Mouse (Mus musculus) kidney, embryonic 14.5 days (tissue): ENCODE measurements around the gene Rab5if. TPM values are rescaled to one million over a fixed set of nuclear protein-coding genes. Genes with fewer than 3 reads are reported as not detected.
"Not testable (repeated sequence)": the region's sequence is repeated elsewhere in the genome, so short reads cannot be mapped to it uniquely, and the experiment has no call there.

Experiments
- ATAC-seq: fragments of 200-750 bp; cut with Nextera tagmentation; 2 replicates; pipeline ENCODE4 v1.8.0; 2017; ENCODE audit warnings: moderate number of reproducible peaks, mild to moderate bottlenecking, moderate TSS enrichment, moderate library complexity; ENCODE audit not compliant: low FRiP score, low TSS enrichment
- H3K27ac ChIP-seq: fragments of 300-500 bp; sonication (generic); 2 replicates; pipeline ENCODE4 v1.5.1; 2014; ENCODE audit warnings: low read depth, mild to moderate bottlenecking, low read length, moderate library complexity, mixed read lengths
- H3K27me3 ChIP-seq: fragments of 300-500 bp; sonication (generic); 2 replicates; pipeline ENCODE4 v1.6.1; 2014; ENCODE audit warnings: mild to moderate bottlenecking, low read length; ENCODE audit not compliant: control insufficient read depth, insufficient read depth
- H3K36me3 ChIP-seq: fragments of 300-500 bp; sonication (generic); 2 replicates; pipeline ENCODE4 v1.6.1; 2014; ENCODE audit warnings: low read length, mixed read lengths; ENCODE audit not compliant: control insufficient read depth, insufficient read depth
- H3K4me1 ChIP-seq: fragments of 300-500 bp; sonication (generic); 2 replicates; pipeline ENCODE4 v1.6.1; 2014; ENCODE audit warnings: low read length, mixed read lengths; ENCODE audit not compliant: control insufficient read depth, insufficient read depth
- H3K4me2 ChIP-seq: fragments of 300-500 bp; sonication (generic); replicated peaks from 2 replicates; pipeline ENCODE4 v1.6.1; 2014; ENCODE audit warnings: low read depth, mild to moderate bottlenecking, low read length
- H3K4me3 ChIP-seq: fragments of 300-500 bp; sonication (generic); 2 replicates; pipeline ENCODE4 v1.5.1; 2014; ENCODE audit warnings: mild to moderate bottlenecking, low read length
- H3K9ac ChIP-seq: fragments of 300-500 bp; sonication (generic); 2 replicates; pipeline ENCODE4 v1.6.1; 2014; ENCODE audit warnings: low read depth, mild to moderate bottlenecking, low read length, moderate library complexity
- H3K9me3 ChIP-seq: fragments of 300-500 bp; sonication (generic); 2 replicates; pipeline ENCODE4 v1.6.1; 2016; ENCODE audit warnings: low read length; ENCODE audit not compliant: control insufficient read depth
- WGBS: fragments of 180-500 bp; shearing (Covaris S2); extraction: QIAGEN DNeasy Blood & Tissue Kit; methylation state at CpG from one replicate; pipeline ENCODE4 v1.1.7; 2014; 5-methylcytosine and 5-hydroxymethylcytosine counted together
- polyA plus RNA-seq: library from polyadenylated mRNA; unstranded; fragments of >200 nt; fragmentation: Nextera tagmentation; extraction: Ambion mirVana; gene quantifications from 2 replicates; pipeline ENCODE4 v1.2.1, GENCODE M21; 2014

Gene Rab5if
- polyA plus RNA-seq, 1 experiment from 2014 or later, result 199 TPM

DNA sequence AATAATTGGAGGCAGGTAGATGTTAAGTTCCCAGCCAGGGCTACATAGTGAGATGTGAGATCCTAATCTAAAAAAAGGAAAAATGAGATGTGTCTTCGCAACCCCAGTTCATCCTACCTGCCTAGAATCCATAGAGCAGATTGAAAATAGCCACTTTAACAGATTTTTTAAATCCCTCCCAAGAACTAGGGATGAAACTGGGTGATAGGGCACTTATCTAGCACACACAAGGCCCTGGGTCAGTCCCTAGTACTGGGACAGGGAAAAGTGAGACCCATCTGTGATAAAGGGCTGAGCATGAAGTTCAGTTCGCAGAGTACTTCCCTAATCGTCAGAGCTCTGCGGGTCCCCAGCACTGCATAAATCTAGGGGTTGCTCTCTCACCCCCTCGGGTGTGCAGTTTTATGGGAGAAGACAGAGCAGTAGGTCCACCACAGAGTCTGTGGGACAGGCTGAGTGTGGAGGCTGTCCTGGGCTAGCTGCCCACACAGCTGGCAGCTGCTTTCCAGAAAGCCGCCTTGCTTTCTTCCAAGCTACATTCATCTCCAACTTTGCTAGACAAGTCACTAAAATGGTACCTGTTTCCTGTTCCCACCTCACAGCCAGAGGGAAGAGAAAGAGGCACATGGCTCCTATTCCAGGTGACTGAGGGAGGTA lies 14.3 kb upstream of the Rab5if start:
- H3K9me3 ChIP-seq, result no peaks in the 10 kb centered on the region
- no peak overlapping the region for H3K4me2 ChIP-seq
- H3K4me1 ChIP-seq, result peaks cover 16% of the 10 kb centered on the region
- no peaks in the 10 kb centered on the region for H3K27me3 ChIP-seq
- H3K4me3 ChIP-seq, result no peak overlapping the region
- H3K27ac ChIP-seq, result no peak overlapping the region
- 88% methylated on average over 6 of the region's 6 CpGs for WGBS
- no peak for ATAC-seq
- no peak overlapping the region; the same call in 1 of the 2 replicates for H3K9ac ChIP-seq
- H3K36me3 ChIP-seq, result peaks cover 83% of the 10 kb centered on the region

DNA sequence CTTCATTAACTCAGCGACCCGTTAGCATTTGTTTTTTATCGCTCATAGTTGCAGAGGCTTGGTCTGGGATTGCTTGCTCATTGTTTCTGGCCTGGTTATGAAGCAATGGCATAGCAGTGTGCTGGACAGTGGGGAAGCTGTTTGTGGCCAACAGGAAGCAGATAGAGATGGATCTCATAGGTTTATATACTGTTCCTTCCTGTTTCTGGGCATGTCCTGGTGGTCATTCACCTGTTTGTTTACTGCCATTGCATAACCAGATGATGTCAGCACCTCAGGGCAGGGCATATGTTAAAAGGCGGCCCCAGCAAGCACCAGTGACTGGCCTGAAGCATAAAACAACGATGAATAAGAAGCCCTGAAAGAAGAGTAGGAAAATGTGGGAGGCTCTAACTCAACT lies 12.4 kb upstream of the Rab5if start:
- peaks cover 74% of the 10 kb centered on the region for H3K36me3 ChIP-seq
- 86% methylated on average over 5 of the region's 5 CpGs for WGBS
- H3K4me2 ChIP-seq, result no peak overlapping the region
- no peak overlapping the region for H3K9ac ChIP-seq
- H3K4me3 ChIP-seq, result no peak overlapping the region
- H3K4me1 ChIP-seq, result peaks cover under 1% of the 10 kb centered on the region; the same call in 1 of the 2 replicates
- no peak overlapping the region for H3K27ac ChIP-seq
- no peaks in the 10 kb centered on the region for H3K27me3 ChIP-seq
- ATAC-seq, result no peak
- no peaks in the 10 kb centered on the region for H3K9me3 ChIP-seq

DNA sequence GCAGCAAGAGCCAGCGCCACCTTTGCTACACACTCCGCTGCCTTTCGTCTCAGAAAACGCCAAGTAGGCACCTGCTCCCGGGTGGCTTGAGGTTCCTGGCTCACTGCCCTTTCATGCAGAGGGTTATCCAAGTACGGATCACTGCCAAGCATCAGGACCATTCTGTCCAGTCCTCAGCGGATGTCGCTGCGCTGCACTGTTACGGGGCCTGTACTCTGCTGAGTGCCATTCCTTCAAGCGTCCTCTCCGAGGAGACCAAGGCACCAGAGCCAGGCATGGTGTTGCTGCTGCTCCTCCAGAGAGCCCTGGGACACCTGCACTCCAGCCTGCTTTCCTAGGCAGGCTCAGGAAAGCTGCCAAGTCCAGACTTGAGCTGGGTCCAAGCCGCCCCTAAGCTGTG lies 9.3 kb upstream of the Rab5if start:
- H3K9ac ChIP-seq, H3K27me3 ChIP-seq, H3K4me1 ChIP-seq, H3K4me3 ChIP-seq, H3K9me3 ChIP-seq, ATAC-seq, H3K27ac ChIP-seq, H3K4me2 ChIP-seq: not testable (repeated sequence)
- 88% methylated on average over 8 of the region's 13 CpGs for WGBS
- peaks cover 66% of the 10 kb centered on the region for H3K36me3 ChIP-seq

DNA sequence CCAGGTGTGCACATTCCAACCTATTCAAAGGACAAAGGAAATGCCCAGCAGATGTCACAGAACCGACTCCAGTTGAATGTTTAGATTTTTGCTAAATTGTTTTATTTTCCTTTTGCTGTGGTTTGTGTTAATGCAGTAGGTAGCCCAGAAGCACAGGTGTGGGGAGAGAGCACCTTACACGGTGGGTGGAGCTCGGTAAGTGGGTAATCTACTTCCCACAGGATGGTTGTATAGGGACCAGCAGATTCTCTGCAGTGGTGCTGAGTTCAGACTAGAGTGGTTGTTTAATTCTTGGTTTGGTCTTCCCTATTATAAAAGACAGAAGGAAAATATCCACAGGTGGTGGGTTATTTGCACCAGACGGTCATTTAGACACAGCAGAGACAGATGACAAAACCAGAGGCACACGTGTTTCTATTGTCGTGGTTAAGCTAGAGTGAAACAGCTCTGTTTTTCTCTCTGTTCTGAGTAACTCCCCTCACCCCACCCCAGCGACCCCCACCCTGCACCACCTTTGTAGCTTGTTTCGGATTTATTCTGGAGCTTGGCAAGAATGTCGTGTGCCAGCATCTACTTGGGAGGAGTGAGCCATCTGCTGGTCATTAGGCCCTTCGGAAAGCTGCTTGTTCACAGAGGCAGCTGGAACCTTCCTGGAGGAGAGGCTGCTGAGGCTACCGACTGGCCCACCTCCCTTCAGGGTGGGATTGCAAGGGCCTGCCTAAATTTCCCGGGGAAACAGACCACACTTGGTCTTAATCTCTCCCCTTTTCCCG lies 8.7 kb upstream of the Rab5if start:
- H3K27me3 ChIP-seq, H3K4me2 ChIP-seq, H3K9ac ChIP-seq, H3K4me3 ChIP-seq, ATAC-seq, H3K27ac ChIP-seq, H3K4me1 ChIP-seq, H3K9me3 ChIP-seq: not testable (repeated sequence)
- 59% methylated on average over 13 of the region's 13 CpGs for WGBS
- H3K36me3 ChIP-seq, result peaks cover 61% of the 10 kb centered on the region

DNA sequence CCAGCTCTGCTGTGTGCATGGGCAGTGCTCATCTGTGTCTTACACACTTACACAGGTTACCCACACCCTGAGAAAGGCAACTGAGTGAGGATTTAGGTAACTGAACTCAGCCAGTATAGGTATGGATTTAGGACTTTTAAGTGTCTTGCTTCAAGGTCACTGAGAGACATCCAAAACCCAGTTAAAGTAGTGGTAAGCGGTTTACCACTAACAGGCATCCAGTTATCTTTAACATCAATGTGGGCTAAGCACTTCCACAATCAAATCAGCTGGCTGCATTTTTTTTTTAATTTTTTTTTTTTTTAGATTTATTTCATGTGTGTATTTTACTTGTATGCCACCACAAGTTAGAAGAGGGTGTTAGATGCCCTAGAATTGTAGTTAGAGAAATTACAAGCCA lies 6.6 kb upstream of the Rab5if start:
- H3K36me3 ChIP-seq, result peaks cover 45% of the 10 kb centered on the region
- H3K4me3 ChIP-seq, result no peak overlapping the region
- no peaks in the 10 kb centered on the region for H3K27me3 ChIP-seq
- no peak overlapping the region for H3K9ac ChIP-seq
- 82% methylated on average over 1 of the region's 1 CpGs for WGBS
- no peak overlapping the region for H3K27ac ChIP-seq
- ATAC-seq, result no peak
- no peaks in the 10 kb centered on the region for H3K4me1 ChIP-seq
- no peaks in the 10 kb centered on the region for H3K9me3 ChIP-seq
- no peak overlapping the region for H3K4me2 ChIP-seq

DNA sequence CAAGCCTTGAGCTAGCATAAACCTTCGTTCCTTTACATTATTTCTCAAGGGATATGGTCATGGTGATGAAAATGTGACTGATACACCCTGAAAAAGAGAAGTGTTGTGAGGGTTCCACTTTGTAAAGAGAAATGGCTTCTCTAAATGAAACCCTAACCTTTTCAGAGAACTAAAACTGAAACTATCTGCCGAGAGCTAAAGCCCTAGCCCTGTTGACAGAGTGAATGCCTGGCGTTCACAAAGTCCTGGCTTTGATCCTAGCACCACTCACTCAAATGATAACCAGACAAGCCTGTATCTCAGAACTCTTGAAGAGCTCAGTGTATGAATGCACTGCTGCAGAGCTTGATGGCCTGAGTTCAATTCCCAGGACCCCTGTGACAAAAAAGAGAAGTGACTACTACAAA lies 5.5 kb upstream of the Rab5if start:
- peaks cover 6% of the 10 kb centered on the region; the same call in 1 of the 2 replicates for H3K4me1 ChIP-seq
- no peaks in the 10 kb centered on the region for H3K9me3 ChIP-seq
- ATAC-seq, result no peak
- H3K9ac ChIP-seq, result no peak overlapping the region
- no peak overlapping the region for H3K4me3 ChIP-seq
- no peaks in the 10 kb centered on the region for H3K27me3 ChIP-seq
- 81% methylated on average over 3 of the region's 3 CpGs for WGBS
- peaks cover 34% of the 10 kb centered on the region for H3K36me3 ChIP-seq
- no peak overlapping the region for H3K4me2 ChIP-seq
- H3K27ac ChIP-seq, result no peak overlapping the region

DNA sequence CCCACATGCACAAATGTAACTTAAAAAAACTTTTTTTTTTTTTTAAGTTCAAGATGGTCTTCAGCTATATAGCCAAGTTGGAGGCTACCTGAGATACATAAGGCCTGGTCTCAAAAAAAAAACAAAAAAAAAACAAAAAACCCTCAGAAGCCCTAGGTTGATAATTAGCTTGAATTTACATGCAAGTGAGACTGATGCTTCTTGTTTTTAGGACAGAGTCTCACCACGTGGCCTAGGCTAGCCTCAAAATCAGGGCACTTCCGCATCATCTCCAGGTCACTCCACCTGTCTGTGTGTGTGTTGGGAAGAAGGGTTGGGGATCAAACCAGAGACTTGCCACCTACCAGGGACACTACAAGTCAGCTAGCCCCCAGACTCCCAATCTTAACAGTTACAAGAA lies 5.1 kb upstream of the Rab5if start, which contains the start of gene 4930518I15Rik:
Gene 4930518I15Rik (minus strand): TSS at position 112 of the 400 bp plus-strand sequence.
- ATAC-seq, result no peak
- H3K27ac ChIP-seq, result no peak within 1 kb of the TSS
- H3K36me3 ChIP-seq, result peaks cover 32% of the 10 kb centered on the region
- 89% methylated on average over 2 of the region's 2 CpGs for WGBS
- peaks cover 6% of the 10 kb centered on the region; the same call in 1 of the 2 replicates for H3K4me1 ChIP-seq
- no peak within 1 kb of the TSS for H3K4me2 ChIP-seq
- H3K4me3 ChIP-seq, result no peak within 1 kb of the TSS
- H3K27me3 ChIP-seq, result no peaks in the 10 kb centered on the region
- no peaks in the 10 kb centered on the region for H3K9me3 ChIP-seq
- no peak within 1 kb of the TSS for H3K9ac ChIP-seq

DNA sequence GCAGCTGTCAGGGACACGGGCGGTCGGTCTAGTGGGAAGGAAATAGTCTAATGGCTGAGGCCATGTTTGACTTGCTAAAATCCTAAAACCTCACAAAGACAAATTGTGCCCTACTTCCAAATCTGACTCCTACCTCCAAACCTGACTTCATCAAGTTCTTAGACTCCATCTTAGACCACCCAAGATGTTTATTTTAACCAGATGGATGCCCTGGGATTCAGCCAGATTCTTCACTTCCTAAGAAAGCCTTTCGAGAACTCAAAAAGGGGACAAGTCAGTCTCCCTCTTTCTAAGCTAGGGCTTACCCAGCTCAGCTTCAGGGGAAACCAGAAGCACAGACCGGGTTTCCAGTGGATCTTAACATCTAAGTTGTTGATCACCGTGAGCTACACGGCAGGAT lies 4.3 kb upstream of the Rab5if start:
- Histone ChIP-seq H3K27ac (no peak overlapping the region), H3K4me1 (peaks cover 6% of the 10 kb centered on the region; the same call in 1 of the 2 replicates), H3K9me3 (no peaks in the 10 kb centered on the region), H3K36me3 (peaks cover 29% of the 10 kb centered on the region), H3K4me3 (no peak overlapping the region), H3K9ac (no peak overlapping the region), H3K4me2 (no peak overlapping the region), H3K27me3 (no peaks in the 10 kb centered on the region)
- ATAC-seq, result no peak
- WGBS, result 79% methylated on average over 7 of the region's 7 CpGs
